Mouse (Mus musculus): ENCODE results near the gene Stag1.

GRCm38 (mm10) chr9:100992191-100992590 is 394.6 kb downstream of the Stag1 start:
- TF ChIP-seq EP300 (IDR thresholded peaks at IDR 0.05; ENCODE audit: insufficient read depth, low read depth, low read length) (no peak), CTCF (IDR thresholded peaks at IDR 0.05; ENCODE audit: low read depth, low read length) (no peak), POLR2A (IDR thresholded peaks at IDR 0.05; ENCODE audit: insufficient read depth, low read length) (no peak)
